Mouse (Mus musculus): Measurements from ENCODE around the gene Csad.

DNA sequence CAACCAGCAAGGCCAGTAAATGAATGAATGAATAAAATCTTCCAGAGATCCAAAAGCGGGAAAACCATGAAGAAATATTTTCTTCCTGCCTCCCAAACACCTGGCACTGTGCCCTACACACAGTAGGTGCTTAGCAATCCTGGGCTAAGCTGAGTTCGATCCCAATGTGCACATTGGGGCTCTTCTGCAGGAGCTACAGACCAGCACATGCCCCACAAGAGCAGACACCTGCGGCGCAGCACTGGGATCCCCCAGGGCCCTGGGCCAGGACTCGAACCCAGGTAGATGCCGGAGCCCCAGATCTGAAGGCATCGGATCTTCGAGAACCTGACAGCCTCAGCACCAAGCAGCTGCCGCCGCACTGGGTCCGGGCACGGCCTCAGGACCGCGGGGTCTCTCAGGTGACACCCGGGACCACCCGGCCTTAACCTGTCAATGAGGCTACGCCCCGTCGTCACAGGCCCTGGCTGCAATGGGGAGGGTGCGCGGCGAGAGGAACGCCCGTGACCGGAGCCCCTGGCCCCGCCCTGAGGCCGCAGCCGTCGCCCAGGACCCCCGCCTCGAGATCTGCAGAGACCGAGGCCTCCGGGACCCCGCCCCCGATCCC lies 68.9 kb downstream of the Csad start:
- TF ChIP-seq CTCF (IDR thresholded peaks at IDR 0.05; ENCODE audit: insufficient read depth, low read depth, low read length) (no peak), POLR2A (IDR thresholded peaks at IDR 0.05; ENCODE audit: insufficient read depth, low read depth, low read length) (no peak)

Measured in olfactory bulb, adult 2 months (tissue).